Mouse (Mus musculus): ENCODE measurements around the gene C330007P06Rik. TPM values are rescaled to one million over a fixed set of nuclear protein-coding genes. Genes with fewer than 3 reads are reported as not detected.
A peak's percentile ranks its signal among the peaks of the same experiment; 100 is the strongest.

Gene C330007P06Rik
- total and polyA plus RNA-seq, 2 experiments from 2014 or later: 16.9 to 22.0 TPM

DNA sequence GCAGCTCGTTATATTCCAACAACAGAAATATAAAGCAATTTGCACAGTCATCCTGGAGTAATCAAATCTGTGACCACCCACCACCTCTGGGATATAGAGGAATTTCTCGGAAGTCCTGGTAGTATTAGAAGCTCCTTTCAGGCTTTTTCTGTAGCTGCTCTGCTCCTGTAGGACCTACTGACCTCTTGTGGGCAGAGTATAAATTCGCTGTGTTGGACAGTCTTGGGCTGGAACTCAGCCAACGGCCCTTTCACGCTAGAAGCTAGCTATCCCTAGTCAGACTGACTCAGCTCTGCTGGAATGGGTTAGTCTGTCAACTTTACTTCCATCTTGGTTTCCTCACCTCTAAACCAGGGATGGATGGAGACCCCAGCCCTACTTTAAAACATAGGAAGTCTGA, 43.6 kb downstream of the C330007P06Rik start:
- DNase-seq (ENCODE audit: low spot score) (peak; percentile 51), ATAC-seq (ENCODE audit: low FRiP score) (no peak)
- TF ChIP-seq CTCF (IDR thresholded peaks at IDR 0.05): peak; percentile 56
- Histone ChIP-seq H3K4me3 (ENCODE audit: low read depth, low read length) (no peak overlapping the region), H3K27me3 (ENCODE audit: insufficient read depth, low read length) (no peaks in the 10 kb centered on the region), H3K4me2 (ENCODE audit: low read depth, low read length, poor library complexity, severe bottlenecking) (no peak overlapping the region), H3K27ac (ENCODE audit: low read depth, low read length) (no peak overlapping the region), H3K9me3 (ENCODE audit: low read length) (no peaks in the 10 kb centered on the region), H3K4me1 (ENCODE audit: insufficient read depth, low read length) (no peaks in the 10 kb centered on the region), H3K36me3 (ENCODE audit: insufficient read depth, low read length) (no peaks in the 10 kb centered on the region), H3K9ac (replicated peaks; ENCODE audit: low read length, poor library complexity, severe bottlenecking) (no peak overlapping the region)
- 43% methylated on average over 5 of the region's 5 CpGs for WGBS

DNA sequence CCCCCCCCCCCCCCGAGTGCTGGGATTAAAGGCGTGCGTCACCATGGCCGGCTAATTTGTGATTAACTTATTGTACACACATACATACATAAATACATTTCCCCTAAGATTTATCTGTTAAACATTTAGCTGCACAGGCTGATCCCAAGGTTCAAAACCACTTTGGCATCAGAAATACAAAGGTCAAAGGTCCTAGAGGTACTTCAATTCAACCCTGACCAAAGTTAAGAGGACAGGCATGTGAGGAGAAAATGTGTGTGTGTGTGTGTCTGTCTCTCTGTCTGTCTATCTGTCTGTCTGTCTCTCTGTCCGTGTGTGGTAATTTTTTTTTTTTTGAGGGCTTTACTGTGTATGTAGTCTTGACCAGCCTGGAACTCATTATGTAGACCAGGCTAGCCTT, 47.0 kb downstream of the C330007P06Rik start:
- H3K36me3 ChIP-seq (ENCODE audit: insufficient read depth, low read length): no peaks in the 10 kb centered on the region
- ATAC-seq (ENCODE audit: low FRiP score) (no peak), DNase-seq (ENCODE audit: low spot score) (no peak)
- 92% methylated on average over 4 of the region's 5 CpGs for WGBS
- no peak for TF ChIP-seq CTCF (IDR thresholded peaks at IDR 0.05)
- no peak overlapping the region for H3K9ac ChIP-seq (replicated peaks; ENCODE audit: low read length, poor library complexity, severe bottlenecking)
- H3K27me3 ChIP-seq (ENCODE audit: insufficient read depth, low read length): no peaks in the 10 kb centered on the region
- H3K4me1 ChIP-seq (ENCODE audit: insufficient read depth, low read length): no peaks in the 10 kb centered on the region
- H3K4me2 ChIP-seq (ENCODE audit: low read depth, low read length, poor library complexity, severe bottlenecking): no peak overlapping the region
- no peaks in the 10 kb centered on the region for H3K9me3 ChIP-seq (ENCODE audit: low read length)
- no peak overlapping the region for H3K27ac ChIP-seq (ENCODE audit: low read depth, low read length)
- H3K4me3 ChIP-seq (ENCODE audit: low read depth, low read length): no peak overlapping the region

DNA sequence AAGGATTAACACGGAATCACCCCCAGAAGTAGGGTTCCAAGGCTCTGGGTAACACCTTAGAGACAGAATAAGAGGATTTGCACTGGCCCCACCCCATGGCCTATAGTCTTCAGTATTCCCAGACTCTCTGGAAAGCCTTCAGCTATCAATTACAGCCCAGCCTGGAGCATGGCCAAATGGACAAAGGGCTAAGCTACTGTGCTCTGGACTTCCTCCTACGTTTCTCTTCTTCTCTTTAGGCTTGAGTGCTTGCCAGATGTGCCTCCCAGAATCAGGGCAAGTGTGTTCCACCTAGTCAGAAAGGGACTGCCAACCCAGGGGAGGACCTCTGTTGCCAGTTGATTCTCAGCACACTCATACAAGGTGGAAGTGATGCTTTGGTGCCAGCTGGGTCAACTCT, 48.9 kb downstream of the C330007P06Rik start:
- DNase-seq (ENCODE audit: low spot score): no peak
- no peak overlapping the region for H3K4me3 ChIP-seq (ENCODE audit: low read depth, low read length)
- no peaks in the 10 kb centered on the region for H3K27me3 ChIP-seq (ENCODE audit: insufficient read depth, low read length)
- no peak overlapping the region for H3K4me2 ChIP-seq (ENCODE audit: low read depth, low read length, poor library complexity, severe bottlenecking)
- no peaks in the 10 kb centered on the region for H3K4me1 ChIP-seq (ENCODE audit: insufficient read depth, low read length)
- H3K27ac ChIP-seq (ENCODE audit: low read depth, low read length): no peak overlapping the region
- 57% methylated on average over 2 of the region's 2 CpGs for WGBS
- H3K9me3 ChIP-seq (ENCODE audit: low read length): no peaks in the 10 kb centered on the region
- H3K36me3 ChIP-seq (ENCODE audit: insufficient read depth, low read length): no peaks in the 10 kb centered on the region
- no peak for ATAC-seq (ENCODE audit: low FRiP score)
- TF ChIP-seq CTCF (IDR thresholded peaks at IDR 0.05): no peak
- no peak overlapping the region for H3K9ac ChIP-seq (replicated peaks; ENCODE audit: low read length, poor library complexity, severe bottlenecking)

DNA sequence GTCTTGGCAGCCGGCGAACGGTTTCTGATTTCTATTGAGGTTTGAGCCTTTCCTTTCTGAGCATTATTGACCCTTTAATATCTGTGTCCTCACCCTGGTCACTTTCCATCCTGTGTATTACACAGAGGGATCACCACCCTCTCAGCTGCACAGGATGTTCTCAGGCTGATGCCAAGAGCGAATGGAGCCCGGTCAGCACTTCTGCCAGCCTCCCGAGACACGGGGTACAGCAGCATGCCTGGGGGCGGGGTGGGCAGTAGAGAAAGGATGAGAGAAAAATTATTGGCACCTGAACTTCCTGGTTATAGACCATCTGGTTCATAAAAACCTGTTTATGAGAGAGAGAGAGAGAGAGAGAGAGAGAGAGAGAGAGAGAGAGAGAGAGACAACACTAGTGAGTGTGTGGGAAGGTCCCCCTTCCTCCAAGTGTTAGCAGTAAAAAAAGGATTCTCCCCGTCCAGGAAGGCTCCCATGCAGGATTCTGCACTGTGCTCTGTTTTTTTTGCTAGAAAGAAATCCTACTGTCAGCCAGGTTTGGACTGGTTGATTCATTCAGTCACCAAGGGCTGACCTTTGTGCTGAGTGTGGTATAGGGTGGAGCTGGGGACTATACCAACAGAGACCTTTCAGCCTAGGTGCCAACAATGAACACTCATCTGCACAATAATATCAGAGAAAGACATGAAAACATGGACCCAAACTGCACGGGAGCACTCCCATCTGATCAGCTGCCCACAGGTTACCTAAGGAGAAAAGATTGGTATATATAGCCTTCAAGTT, 49.8 kb downstream of the C330007P06Rik start:
- no peaks in the 10 kb centered on the region for H3K27me3 ChIP-seq (ENCODE audit: insufficient read depth, low read length)
- no peak for TF ChIP-seq CTCF (IDR thresholded peaks at IDR 0.05)
- H3K9me3 ChIP-seq (ENCODE audit: low read length): no peaks in the 10 kb centered on the region
- ATAC-seq (ENCODE audit: low FRiP score) (no peak), DNase-seq (ENCODE audit: low spot score) (no peak)
- H3K36me3 ChIP-seq (ENCODE audit: insufficient read depth, low read length): no peaks in the 10 kb centered on the region
- H3K9ac ChIP-seq (replicated peaks; ENCODE audit: low read length, poor library complexity, severe bottlenecking): no peak overlapping the region
- H3K4me3 ChIP-seq (ENCODE audit: low read depth, low read length): no peak overlapping the region
- no peaks in the 10 kb centered on the region for H3K4me1 ChIP-seq (ENCODE audit: insufficient read depth, low read length)
- 80% methylated on average over 10 of the region's 10 CpGs for WGBS
- H3K27ac ChIP-seq (ENCODE audit: low read depth, low read length): no peak overlapping the region
- no peak overlapping the region for H3K4me2 ChIP-seq (ENCODE audit: low read depth, low read length, poor library complexity, severe bottlenecking)

DNA sequence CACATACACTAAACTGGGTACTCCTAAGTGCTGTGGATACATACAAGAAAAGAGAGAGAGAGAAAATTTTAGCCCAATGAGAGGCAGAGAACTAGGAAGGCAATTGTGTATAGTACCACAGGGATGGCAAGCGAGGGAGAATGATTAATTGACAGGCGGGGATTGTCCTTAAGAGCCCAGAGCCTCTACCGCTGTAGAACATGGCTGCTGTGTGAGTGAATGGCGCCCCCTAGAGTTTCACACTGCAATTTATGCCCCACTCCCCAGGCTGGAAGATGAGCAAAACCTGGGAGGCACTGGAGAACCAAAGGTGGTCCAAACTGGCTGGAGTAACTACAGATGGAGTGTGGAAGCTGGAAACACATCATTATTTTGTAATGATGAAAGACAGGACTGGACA, 53.7 kb downstream of the C330007P06Rik start:
- ATAC-seq (ENCODE audit: low FRiP score): no peak
- H3K27ac ChIP-seq (ENCODE audit: low read depth, low read length): no peak overlapping the region
- no peaks in the 10 kb centered on the region for H3K4me1 ChIP-seq (ENCODE audit: insufficient read depth, low read length)
- H3K9me3 ChIP-seq (ENCODE audit: low read length): no peaks in the 10 kb centered on the region
- DNase-seq (ENCODE audit: low spot score): peak; percentile 62
- WGBS: 20% methylated on average over 4 of the region's 4 CpGs
- H3K27me3 ChIP-seq (ENCODE audit: insufficient read depth, low read length): no peaks in the 10 kb centered on the region
- H3K4me2 ChIP-seq (ENCODE audit: low read depth, low read length, poor library complexity, severe bottlenecking): no peak overlapping the region
- H3K36me3 ChIP-seq (ENCODE audit: insufficient read depth, low read length): no peaks in the 10 kb centered on the region
- no peak overlapping the region for H3K9ac ChIP-seq (replicated peaks; ENCODE audit: low read length, poor library complexity, severe bottlenecking)
- H3K4me3 ChIP-seq (ENCODE audit: low read depth, low read length): no peak overlapping the region
- TF ChIP-seq CTCF (IDR thresholded peaks at IDR 0.05): peak; percentile 66

DNA sequence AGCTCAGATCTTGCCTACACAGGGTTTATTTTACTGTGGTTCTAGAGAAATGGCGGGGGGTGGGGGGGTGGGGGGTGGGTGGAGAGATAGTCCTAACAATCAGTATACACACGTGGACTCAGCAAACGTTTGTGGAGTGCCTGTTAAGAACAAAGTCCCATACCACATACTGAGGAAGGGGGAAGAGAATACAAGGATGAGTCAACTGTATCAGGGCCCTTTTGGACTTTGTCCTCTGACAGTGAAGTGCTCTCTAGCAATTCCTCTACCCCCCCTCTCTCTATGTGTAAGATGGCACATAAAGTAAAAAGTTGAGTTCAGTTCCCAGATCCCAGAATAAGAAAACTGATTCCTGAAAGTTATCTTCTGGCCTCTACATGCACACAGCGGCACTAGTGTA, 54.3 kb downstream of the C330007P06Rik start:
- Histone ChIP-seq H3K4me3 (ENCODE audit: low read depth, low read length) (no peak overlapping the region), H3K4me1 (ENCODE audit: insufficient read depth, low read length) (no peaks in the 10 kb centered on the region), H3K27ac (ENCODE audit: low read depth, low read length) (no peak overlapping the region), H3K9ac (replicated peaks; ENCODE audit: low read length, poor library complexity, severe bottlenecking) (no peak overlapping the region), H3K36me3 (ENCODE audit: insufficient read depth, low read length) (no peaks in the 10 kb centered on the region), H3K27me3 (ENCODE audit: insufficient read depth, low read length) (no peaks in the 10 kb centered on the region), H3K9me3 (ENCODE audit: low read length) (no peaks in the 10 kb centered on the region), H3K4me2 (ENCODE audit: low read depth, low read length, poor library complexity, severe bottlenecking) (no peak overlapping the region)
- 75% methylated on average over 4 of the region's 4 CpGs for WGBS
- DNase-seq (ENCODE audit: low spot score) (no peak), ATAC-seq (ENCODE audit: low FRiP score) (no peak)
- TF ChIP-seq CTCF (IDR thresholded peaks at IDR 0.05): no peak

Measured in midbrain, postnatal 0 days (tissue).